Mouse (Mus musculus): ENCODE data around the gene Pdzrn3. TPM values are rescaled to one million over a fixed set of nuclear protein-coding genes. Genes with fewer than 3 reads are reported as not detected.

Pdzrn3 gene
- polyA plus RNA-seq, 1 experiment = 13.8 TPM

- Histone ChIP-seq H3K4me3 (no peak overlapping the region), H3ac (ENCODE audit: control insufficient read depth, insufficient read length) (no peak overlapping the region), H3K79me2 (ENCODE audit: control insufficient read depth, insufficient read depth) (peaks cover 11% of the 10 kb centered on the region), H3K27me3 (ENCODE audit: control insufficient read depth, insufficient read depth, insufficient read length) (no peaks in the 10 kb centered on the region), H3K4me2 (ENCODE audit: low read depth) (no peak overlapping the region), H3K36me3 (ENCODE audit: control insufficient read depth, insufficient read depth) (no peaks in the 10 kb centered on the region)
- TF ChIP-seq SRF (IDR thresholded peaks at IDR 0.05; ENCODE audit: control insufficient read depth, insufficient read length, low read depth) (no peak), TCF3 (IDR thresholded peaks at IDR 0.05; ENCODE audit: insufficient read length, low read depth) (no peak), MAX (IDR thresholded peaks at IDR 0.05; ENCODE audit: low read depth) (no peak), TCF12 (IDR thresholded peaks at IDR 0.05; ENCODE audit: insufficient read depth, poor library complexity, severe bottlenecking) (no peak), POLR2A (IDR thresholded peaks at IDR 0.05; ENCODE audit: insufficient read length, low read depth) (no peak), CEBPB (IDR thresholded peaks at IDR 0.05; ENCODE audit: insufficient read depth, poor library complexity, severe bottlenecking) (no peak), POLR2AphosphoS2 (IDR thresholded peaks at IDR 0.05; ENCODE audit: insufficient read length, low read depth) (no peak), MYOD1 (IDR thresholded peaks at IDR 0.05; ENCODE audit: control insufficient read depth in 1 of 3, insufficient read length in 2 of 3, low read depth in 2 of 3) (no peak), REST (IDR thresholded peaks at IDR 0.05; ENCODE audit: insufficient read depth, insufficient read length) (no peak), E2F4 (IDR thresholded peaks at IDR 0.05; ENCODE audit: insufficient read depth) (no peak), USF1 (IDR thresholded peaks at IDR 0.05; ENCODE audit: low read depth) (no peak), MYOG (IDR thresholded peaks at IDR 0.05; ENCODE audit: control insufficient read depth in 1 of 3, insufficient read depth in 1 of 3, insufficient read length in 2 of 3, low read depth in 2 of 3) (no peak)
Measured at GRCm38 (mm10) chr6:101254652-101255051, 123.0 kb downstream of the Pdzrn3 start.

GRCm38 (mm10) chr6:101251916-101252603 lies 125.6 kb downstream of the Pdzrn3 start:
- peaks cover 11% of the 10 kb centered on the region for H3K79me2 ChIP-seq (ENCODE audit: control insufficient read depth, insufficient read depth)
- no peak overlapping the region for H3K4me3 ChIP-seq
- H3K36me3 ChIP-seq (ENCODE audit: control insufficient read depth, insufficient read depth) = no peaks in the 10 kb centered on the region
- H3K4me2 ChIP-seq (ENCODE audit: low read depth) = no peak overlapping the region
- no peaks in the 10 kb centered on the region for H3K27me3 ChIP-seq (ENCODE audit: control insufficient read depth, insufficient read depth, insufficient read length)
- TF ChIP-seq MYOG (IDR thresholded peaks at IDR 0.05; ENCODE audit: control insufficient read depth in 1 of 3, insufficient read depth in 1 of 3, insufficient read length in 2 of 3, low read depth in 2 of 3) (no peak), CEBPB (IDR thresholded peaks at IDR 0.05; ENCODE audit: insufficient read depth, poor library complexity, severe bottlenecking) (no peak), SRF (IDR thresholded peaks at IDR 0.05; ENCODE audit: control insufficient read depth, insufficient read length, low read depth) (no peak), MAX (IDR thresholded peaks at IDR 0.05; ENCODE audit: low read depth) (no peak), TCF12 (IDR thresholded peaks at IDR 0.05; ENCODE audit: insufficient read depth, poor library complexity, severe bottlenecking) (no peak), POLR2AphosphoS2 (IDR thresholded peaks at IDR 0.05; ENCODE audit: insufficient read length, low read depth) (no peak), USF1 (IDR thresholded peaks at IDR 0.05; ENCODE audit: low read depth) (no peak), E2F4 (IDR thresholded peaks at IDR 0.05; ENCODE audit: insufficient read depth) (no peak), POLR2A (IDR thresholded peaks at IDR 0.05; ENCODE audit: insufficient read length, low read depth) (no peak), MYOD1 (IDR thresholded peaks at IDR 0.05; ENCODE audit: control insufficient read depth in 1 of 3, insufficient read length in 2 of 3, low read depth in 2 of 3) (no peak), REST (IDR thresholded peaks at IDR 0.05; ENCODE audit: insufficient read depth, insufficient read length) (no peak), TCF3 (IDR thresholded peaks at IDR 0.05; ENCODE audit: insufficient read length, low read depth) (no peak)
- no peak overlapping the region for H3ac ChIP-seq (ENCODE audit: control insufficient read depth, insufficient read length)

- Histone ChIP-seq H3K79me2 (ENCODE audit: control insufficient read depth, insufficient read depth) (peaks cover 11% of the 10 kb centered on the region), H3K4me2 (ENCODE audit: low read depth) (no peak overlapping the region), H3K27me3 (ENCODE audit: control insufficient read depth, insufficient read depth, insufficient read length) (no peaks in the 10 kb centered on the region), H3ac (ENCODE audit: control insufficient read depth, insufficient read length) (no peak overlapping the region), H3K36me3 (ENCODE audit: control insufficient read depth, insufficient read depth) (no peaks in the 10 kb centered on the region), H3K4me3 (no peak overlapping the region)
- TF ChIP-seq TCF3 (IDR thresholded peaks at IDR 0.05; ENCODE audit: insufficient read length, low read depth) (no peak), E2F4 (IDR thresholded peaks at IDR 0.05; ENCODE audit: insufficient read depth) (no peak), TCF12 (IDR thresholded peaks at IDR 0.05; ENCODE audit: insufficient read depth, poor library complexity, severe bottlenecking) (no peak), CEBPB (IDR thresholded peaks at IDR 0.05; ENCODE audit: insufficient read depth, poor library complexity, severe bottlenecking) (no peak), MYOD1 (IDR thresholded peaks at IDR 0.05; ENCODE audit: control insufficient read depth in 1 of 3, insufficient read length in 2 of 3, low read depth in 2 of 3) (no peak), SRF (IDR thresholded peaks at IDR 0.05; ENCODE audit: control insufficient read depth, insufficient read length, low read depth) (no peak), MAX (IDR thresholded peaks at IDR 0.05; ENCODE audit: low read depth) (no peak)
Measured at GRCm38 (mm10) chr6:101251160-101251559, 126.5 kb downstream of the Pdzrn3 start.

- no peak overlapping the region for H3K4me2 ChIP-seq (ENCODE audit: low read depth)
- no peaks in the 10 kb centered on the region for H3K36me3 ChIP-seq (ENCODE audit: control insufficient read depth, insufficient read depth)
Measured at GRCm38 (mm10) chr6:101246137-101246536, 131.6 kb downstream of the Pdzrn3 start.

More at GRCm38 (mm10) chr6:101246137-101246536, 131.6 kb downstream of the Pdzrn3 start:
- Histone ChIP-seq H3K79me2 (ENCODE audit: control insufficient read depth, insufficient read depth) (no peaks in the 10 kb centered on the region), H3K4me3 (no peak overlapping the region), H3ac (ENCODE audit: control insufficient read depth, insufficient read length) (no peak overlapping the region), H3K27me3 (ENCODE audit: control insufficient read depth, insufficient read depth, insufficient read length) (no peaks in the 10 kb centered on the region)
- TF ChIP-seq REST (IDR thresholded peaks at IDR 0.05; ENCODE audit: insufficient read depth, insufficient read length) (no peak), TCF3 (IDR thresholded peaks at IDR 0.05; ENCODE audit: insufficient read length, low read depth) (no peak), MYOG (IDR thresholded peaks at IDR 0.05; ENCODE audit: control insufficient read depth in 1 of 3, insufficient read depth in 1 of 3, insufficient read length in 2 of 3, low read depth in 2 of 3) (no peak), USF1 (IDR thresholded peaks at IDR 0.05; ENCODE audit: low read depth) (no peak), POLR2A (IDR thresholded peaks at IDR 0.05; ENCODE audit: insufficient read length, low read depth) (no peak), MYOD1 (IDR thresholded peaks at IDR 0.05; ENCODE audit: control insufficient read depth in 1 of 3, insufficient read length in 2 of 3, low read depth in 2 of 3) (no peak), POLR2AphosphoS2 (IDR thresholded peaks at IDR 0.05; ENCODE audit: insufficient read length, low read depth) (no peak), TCF12 (IDR thresholded peaks at IDR 0.05; ENCODE audit: insufficient read depth, poor library complexity, severe bottlenecking) (no peak), E2F4 (IDR thresholded peaks at IDR 0.05; ENCODE audit: insufficient read depth) (no peak), CEBPB (IDR thresholded peaks at IDR 0.05; ENCODE audit: insufficient read depth, poor library complexity, severe bottlenecking) (no peak), SRF (IDR thresholded peaks at IDR 0.05; ENCODE audit: control insufficient read depth, insufficient read length, low read depth) (no peak), MAX (IDR thresholded peaks at IDR 0.05; ENCODE audit: low read depth) (no peak)
